ENCODE assay signal across 22 mouse cellular contexts in the genomic region with DNA sequence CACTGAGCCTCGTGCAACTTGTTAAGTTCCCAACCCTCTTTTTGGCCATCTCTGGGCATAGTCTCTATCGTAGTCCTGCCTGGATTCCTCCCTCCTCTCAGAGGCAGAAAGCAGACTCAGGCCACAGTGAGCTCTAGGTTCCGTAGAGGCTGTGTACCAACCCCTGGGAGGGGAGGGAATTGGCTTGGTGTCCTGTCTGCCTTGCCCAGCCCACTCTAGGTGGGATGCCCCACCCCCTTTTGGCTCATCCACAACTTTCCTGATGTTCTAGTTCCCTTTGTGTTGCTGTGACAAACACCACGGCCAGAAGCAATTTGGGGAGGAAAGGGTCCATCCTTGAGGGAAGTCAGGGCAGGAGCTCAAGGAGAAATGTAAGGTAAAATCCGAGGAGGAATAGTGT. TPM values are rescaled to one million over a fixed set of nuclear protein-coding genes. Genes with fewer than 3 reads are reported as not detected.
DNase-seq lines count a peak whose midpoint lies in the region; ATAC-seq lines count a peak whose summit lies in the region.
"Had no signal": no experiment of that assay in that cellular context is flagged by ENCODE, and none has a peak within 500 bp of the region (broad histone marks: within the 10 kb centered on the region; RNA-seq: fewer than 3 reads in every experiment).

No protein-coding gene starts in this region.

- peak overlapping the region; percentile 63; the same call in 1 of the 2 replicates for H3K27ac ChIP-seq in midbrain, embryonic 10.5 days (replicated peaks)
- H3K27ac ChIP-seq in midbrain, embryonic 13.5 days = no peak overlapping the region
- peak overlapping the region; percentile 12; the same call in 1 of the 2 replicates for H3K27ac ChIP-seq in hindbrain, embryonic 14.5 days
- H3K27ac ChIP-seq in limb, embryonic 10.5 days = peak overlapping the region; percentile 33; the same call in 1 of the 2 replicates
- H3K27ac ChIP-seq: embryonic facial prominence, embryonic 10.5 days; embryonic facial prominence, embryonic 15.5 days; forebrain, embryonic 13.5 days; heart, embryonic 15.5 days; kidney, embryonic 15.5 days; liver, embryonic 13.5 days had no signal

- no peak for ATAC-seq in midbrain, embryonic 13.5 days
- no peak for ATAC-seq in hindbrain, embryonic 14.5 days (ENCODE audit: low FRiP score)
- ATAC-seq: intestine, postnatal 0 days; lung, postnatal 0 days had no signal

- no peak overlapping the region for H3K4me3 ChIP-seq in midbrain, embryonic 10.5 days
- H3K4me3 ChIP-seq in midbrain, embryonic 13.5 days (replicated peaks) = no peak overlapping the region
- H3K4me3 ChIP-seq in hindbrain, embryonic 14.5 days (replicated peaks; ENCODE audit: low read length) = no peak overlapping the region
- H3K4me3 ChIP-seq in limb, embryonic 10.5 days = no peak overlapping the region
- H3K4me3 ChIP-seq: embryonic facial prominence, embryonic 10.5 days; embryonic facial prominence, embryonic 15.5 days; forebrain, embryonic 13.5 days; heart, embryonic 15.5 days; kidney, embryonic 15.5 days; liver, embryonic 13.5 days; megakaryocyte, embryonic 14.5 days had no signal

- peaks cover 29% of the 10 kb centered on the region for H3K4me1 ChIP-seq in midbrain, embryonic 10.5 days
- H3K4me1 ChIP-seq in midbrain, embryonic 13.5 days (replicated peaks) = peaks cover 17% of the 10 kb centered on the region
- peaks cover 8% of the 10 kb centered on the region; the same call in 1 of the 2 replicates for H3K4me1 ChIP-seq in hindbrain, embryonic 14.5 days (replicated peaks; ENCODE audit: control insufficient read depth, insufficient read depth, low read length)
- H3K4me1 ChIP-seq in limb, embryonic 10.5 days = peaks cover 31% of the 10 kb centered on the region
- H3K4me1 ChIP-seq: heart, embryonic 15.5 days; liver, embryonic 13.5 days; megakaryocyte, embryonic 14.5 days had no signal

- no peak for DNase-seq in midbrain, embryonic 10.5 days (ENCODE audit: low spot score)
- DNase-seq in hindbrain, embryonic 14.5 days (ENCODE audit: low spot score) = no peak
- no peak for DNase-seq in limb, embryonic 10.5 days (ENCODE audit: low spot score)
- DNase-seq in kidney, adult 11 months = no peak
- DNase-seq in ovary, postnatal 36 days (ENCODE audit: low spot score) = no peak
- DNase-seq: adrenal gland, postnatal 25 days; B cell, adult 2 months; cerebellum, adult 18-20 months; gastrocnemius, postnatal 14 days; kidney, postnatal 36 days; liver, embryonic 13.5 days; lung, adult 18-20 months; midbrain, embryonic 14.5 days had no signal

- 0 out of 2 replicates have a peak, but pooled peaks cover 5% of the 10 kb centered on the region for H3K36me3 ChIP-seq in midbrain, embryonic 10.5 days
- 0 out of 2 replicates have a peak, but pooled peaks cover 5% of the 10 kb centered on the region for H3K36me3 ChIP-seq in midbrain, embryonic 13.5 days
- no peaks in the 10 kb centered on the region for H3K36me3 ChIP-seq in hindbrain, embryonic 14.5 days (replicated peaks; ENCODE audit: control insufficient read depth, insufficient read depth)
- H3K36me3 ChIP-seq in limb, embryonic 10.5 days = no peaks in the 10 kb centered on the region
- H3K36me3 ChIP-seq: embryonic facial prominence, embryonic 10.5 days; embryonic facial prominence, embryonic 15.5 days; heart, embryonic 15.5 days; kidney, embryonic 15.5 days; liver, embryonic 13.5 days had no signal

- no peaks in the 10 kb centered on the region for H3K9me3 ChIP-seq in midbrain, embryonic 10.5 days (replicated peaks)
- H3K9me3 ChIP-seq in midbrain, embryonic 13.5 days = no peaks in the 10 kb centered on the region
- peaks cover 5% of the 10 kb centered on the region; the same call in 1 of the 2 replicates for H3K9me3 ChIP-seq in hindbrain, embryonic 14.5 days (ENCODE audit: control insufficient read depth, low read length)
- H3K9me3 ChIP-seq in limb, embryonic 10.5 days (replicated peaks) = no peaks in the 10 kb centered on the region
- H3K9me3 ChIP-seq: embryonic facial prominence, embryonic 10.5 days; embryonic facial prominence, embryonic 15.5 days; forebrain, embryonic 13.5 days; heart, embryonic 15.5 days; kidney, embryonic 15.5 days; liver, embryonic 13.5 days had no signal

- H3K27me3 ChIP-seq in midbrain, embryonic 10.5 days (ENCODE audit: low read depth, poor library complexity, severe bottlenecking) = no peaks in the 10 kb centered on the region
- no peaks in the 10 kb centered on the region for H3K27me3 ChIP-seq in midbrain, embryonic 13.5 days
- no peaks in the 10 kb centered on the region for H3K27me3 ChIP-seq in hindbrain, embryonic 14.5 days (ENCODE audit: control insufficient read depth, insufficient read depth, low read length)
- no peaks in the 10 kb centered on the region for H3K27me3 ChIP-seq in limb, embryonic 10.5 days (ENCODE audit: low read depth, poor library complexity, severe bottlenecking)
- H3K27me3 ChIP-seq: embryonic facial prominence, embryonic 15.5 days; forebrain, embryonic 13.5 days; heart, embryonic 15.5 days; kidney, embryonic 15.5 days; liver, embryonic 13.5 days; megakaryocyte, embryonic 14.5 days had no signal

- 60% methylated on average over 5 of the region's 5 CpGs for WGBS in midbrain, embryonic 10.5 days
- WGBS in midbrain, embryonic 13.5 days = 52% methylated on average over 5 of the region's 5 CpGs
- 36% methylated on average over 5 of the region's 5 CpGs for WGBS in hindbrain, embryonic 14.5 days
- 71% methylated on average over 5 of the region's 5 CpGs for WGBS in limb, embryonic 10.5 days

- no peak overlapping the region for H3K9ac ChIP-seq in midbrain, embryonic 13.5 days (replicated peaks)
- H3K9ac ChIP-seq in hindbrain, embryonic 14.5 days = no peak overlapping the region
- H3K9ac ChIP-seq: embryonic facial prominence, embryonic 15.5 days; forebrain, embryonic 13.5 days; heart, embryonic 15.5 days; kidney, embryonic 15.5 days; liver, embryonic 13.5 days had no signal

- H3K4me2 ChIP-seq in midbrain, embryonic 13.5 days (replicated peaks) = no peak overlapping the region
- no peak overlapping the region for H3K4me2 ChIP-seq in hindbrain, embryonic 14.5 days (replicated peaks)
- H3K4me2 ChIP-seq: embryonic facial prominence, embryonic 15.5 days; forebrain, embryonic 13.5 days; heart, embryonic 15.5 days; kidney, embryonic 15.5 days; liver, embryonic 13.5 days had no signal

RNA-seq across cellular contexts. Expression of a gene that starts 39.0 kb away (rescaled TPM):
- polyA plus RNA-seq in midbrain, embryonic 10.5 days (2016; fragmentation: Nextera tagmentation; extraction: Ambion mirVana) = 17.5 and 17.6 TPM in 2 replicates
- 15.4 and 17.2 TPM in 2 replicates for polyA plus RNA-seq in midbrain, embryonic 13.5 days (2015; fragmentation: Nextera tagmentation; extraction: Ambion mirVana)
- polyA plus RNA-seq in hindbrain, embryonic 14.5 days (2014; fragmentation: Nextera tagmentation; extraction: Ambion mirVana) = 9.0 and 11.7 TPM in 2 replicates
- polyA plus RNA-seq in limb, embryonic 10.5 days (2016; fragmentation: Nextera tagmentation; extraction: Ambion mirVana) = 13.1 and 13.4 TPM in 2 replicates
